Mouse (Mus musculus) megakaryocyte, embryonic 14.5 days (primary cell): Measurements from ENCODE around the gene Mapkap1. TPM values are rescaled to one million over a fixed set of nuclear protein-coding genes. Genes with fewer than 3 reads are reported as not detected.

Experiments used
- H3K27me3 ChIP-seq: replicated peaks from 2 replicates; pipeline ENCODE3; 2012; ENCODE audit warnings: inconsistent platforms
- H3K36me3 ChIP-seq: replicated peaks from 2 replicates; pipeline ENCODE3; 2012; ENCODE audit warnings: low read length, inconsistent platforms, mixed read lengths
- H3K4me1 ChIP-seq: 2 replicates; pipeline ENCODE4 v1.6.1; 2012; ENCODE audit warnings: inconsistent platforms
- H3K4me3 ChIP-seq: replicated peaks from 2 replicates; pipeline ENCODE3; 2012; ENCODE audit warnings: moderate library complexity, mild to moderate bottlenecking, inconsistent platforms
- H3K9me3 ChIP-seq: 2 replicates; pipeline ENCODE4 v1.6.1; 2012; ENCODE audit warnings: inconsistent platforms
- FLI1 ChIP-seq: IDR thresholded peaks from 2 replicates; pipeline ENCODE4 v1.6.1; 2012; ENCODE audit warnings: low read length, inconsistent platforms, mixed read lengths
- GATA1 ChIP-seq: IDR thresholded peaks from 3 replicates; pipeline ENCODE4 v1.6.1; 2012; ENCODE audit warnings: mixed read lengths, low read length, inconsistent platforms, borderline replicate concordance
- polyA plus RNA-seq: library from polyadenylated mRNA; stranded (reverse); fragments of >175 nt; gene quantifications from 2 replicates; pipeline ENCODE4 v1.2.3, GENCODE M21; 2012; ENCODE audit warnings: low replicate concordance; ENCODE audit not compliant: insufficient read depth

Gene Mapkap1
- polyA plus RNA-seq, 1 experiment, result 72.5 TPM

- peaks cover 44% of the 10 kb centered on the region for H3K36me3 ChIP-seq
- no peaks in the 10 kb centered on the region for H3K27me3 ChIP-seq
- TF ChIP-seq GATA1, result no peak
- no peak for TF ChIP-seq FLI1
Measured at GRCm38 (mm10) chr2:34526527-34527371, 120.2 kb downstream of the Mapkap1 start.

GRCm38 (mm10) chr2:34528491-34528890, 121.9 kb downstream of the Mapkap1 start:
- Histone ChIP-seq H3K4me1 (no peaks in the 10 kb centered on the region), H3K27me3 (no peaks in the 10 kb centered on the region), H3K4me3 (no peak overlapping the region), H3K9me3 (peaks cover 9% of the 10 kb centered on the region; the same call in 1 of the 2 replicates), H3K36me3 (peaks cover 37% of the 10 kb centered on the region)
- TF ChIP-seq GATA1 (no peak), FLI1 (no peak)

More at GRCm38 (mm10) chr2:34526527-34527371, 120.2 kb downstream of the Mapkap1 start:
- no peaks in the 10 kb centered on the region for H3K4me1 ChIP-seq
- H3K9me3 ChIP-seq, result peaks cover 9% of the 10 kb centered on the region; the same call in 1 of the 2 replicates
- H3K4me3 ChIP-seq, result no peak overlapping the region

GRCm38 (mm10) chr2:34530042-34530441, 123.5 kb downstream of the Mapkap1 start:
- TF ChIP-seq GATA1, result no peak
- no peak for TF ChIP-seq FLI1
- peaks cover 9% of the 10 kb centered on the region; the same call in 1 of the 2 replicates for H3K9me3 ChIP-seq
- no peaks in the 10 kb centered on the region for H3K4me1 ChIP-seq
- no peak overlapping the region for H3K4me3 ChIP-seq
- H3K36me3 ChIP-seq, result peaks cover 43% of the 10 kb centered on the region
- no peaks in the 10 kb centered on the region for H3K27me3 ChIP-seq

GRCm38 (mm10) chr2:34531801-34532298, 125.3 kb downstream of the Mapkap1 start:
- no peak for TF ChIP-seq GATA1
- TF ChIP-seq FLI1, result no peak
- H3K4me3 ChIP-seq, result no peak overlapping the region
- peaks cover 51% of the 10 kb centered on the region for H3K36me3 ChIP-seq
- H3K9me3 ChIP-seq, result peaks cover 9% of the 10 kb centered on the region; the same call in 1 of the 2 replicates
- H3K27me3 ChIP-seq, result no peaks in the 10 kb centered on the region
- no peaks in the 10 kb centered on the region for H3K4me1 ChIP-seq

- peaks cover 9% of the 10 kb centered on the region; the same call in 1 of the 2 replicates for H3K9me3 ChIP-seq
- peaks cover 56% of the 10 kb centered on the region for H3K36me3 ChIP-seq
- TF ChIP-seq FLI1 (no peak), GATA1 (no peak)
- no peaks in the 10 kb centered on the region for H3K27me3 ChIP-seq
- no peak overlapping the region for H3K4me3 ChIP-seq
- no peaks in the 10 kb centered on the region for H3K4me1 ChIP-seq
Measured at GRCm38 (mm10) chr2:34532394-34532793, 125.8 kb downstream of the Mapkap1 start.

GRCm38 (mm10) chr2:34533281-34533680, 126.7 kb downstream of the Mapkap1 start:
- H3K4me3 ChIP-seq, result no peak overlapping the region

GRCm38 (mm10) chr2:34534996-34535395, 128.4 kb downstream of the Mapkap1 start:
- Histone ChIP-seq H3K4me1 (peaks cover 12% of the 10 kb centered on the region), H3K36me3 (peaks cover 65% of the 10 kb centered on the region)

More at GRCm38 (mm10) chr2:34533281-34533680, 126.7 kb downstream of the Mapkap1 start:
- H3K27me3 ChIP-seq, result no peaks in the 10 kb centered on the region
- no peak for TF ChIP-seq GATA1
- no peak for TF ChIP-seq FLI1
- peaks cover 3% of the 10 kb centered on the region for H3K4me1 ChIP-seq
- peaks cover 62% of the 10 kb centered on the region for H3K36me3 ChIP-seq
- peaks cover 9% of the 10 kb centered on the region; the same call in 1 of the 2 replicates for H3K9me3 ChIP-seq

GRCm38 (mm10) chr2:34537356-34537755, 130.8 kb downstream of the Mapkap1 start:
- H3K36me3 ChIP-seq, result peaks cover 61% of the 10 kb centered on the region
- no peak overlapping the region for H3K4me3 ChIP-seq
- peaks cover 21% of the 10 kb centered on the region for H3K4me1 ChIP-seq
- H3K9me3 ChIP-seq, result no peaks in the 10 kb centered on the region
- TF ChIP-seq GATA1, result no peak
- no peak for TF ChIP-seq FLI1
- no peaks in the 10 kb centered on the region for H3K27me3 ChIP-seq

More at GRCm38 (mm10) chr2:34534996-34535395, 128.4 kb downstream of the Mapkap1 start:
- Histone ChIP-seq H3K27me3 (no peaks in the 10 kb centered on the region), H3K4me3 (no peak overlapping the region), H3K9me3 (no peaks in the 10 kb centered on the region)
- TF ChIP-seq FLI1, result no peak
- no peak for TF ChIP-seq GATA1

GRCm38 (mm10) chr2:34543581-34543980, 137.0 kb downstream of the Mapkap1 start:
- Histone ChIP-seq H3K36me3 (peaks cover 29% of the 10 kb centered on the region), H3K4me3 (no peak overlapping the region), H3K27me3 (no peaks in the 10 kb centered on the region), H3K4me1 (peaks cover 34% of the 10 kb centered on the region), H3K9me3 (no peaks in the 10 kb centered on the region)
- TF ChIP-seq FLI1, result no peak
- TF ChIP-seq GATA1, result no peak

- H3K27me3 ChIP-seq, result no peaks in the 10 kb centered on the region
- H3K4me1 ChIP-seq, result peaks cover 32% of the 10 kb centered on the region
Measured at GRCm38 (mm10) chr2:34544021-34544420, 137.4 kb downstream of the Mapkap1 start.

More at GRCm38 (mm10) chr2:34544021-34544420, 137.4 kb downstream of the Mapkap1 start:
- no peak for TF ChIP-seq FLI1
- TF ChIP-seq GATA1, result no peak
- Histone ChIP-seq H3K9me3 (no peaks in the 10 kb centered on the region), H3K4me3 (no peak overlapping the region), H3K36me3 (peaks cover 24% of the 10 kb centered on the region)
